Mouse (Mus musculus) hindbrain, embryonic 10.5 days (tissue): ENCODE measurements around the gene Prkn. TPM values are rescaled to one million over a fixed set of nuclear protein-coding genes. Genes with fewer than 3 reads are reported as not detected.

ENCODE experiments used
- DNase-seq: peaks from one replicate; pipeline ENCODE4 v3.0.0-alpha.2; 2017; ENCODE audit warnings: low spot score
- H3K27ac ChIP-seq: fragments of 300-500 bp; sonication (generic); 2 replicates; pipeline ENCODE4 v1.5.1; 2016; ENCODE audit warnings: mild to moderate bottlenecking, moderate library complexity
- H3K27me3 ChIP-seq: fragments of 300-500 bp; sonication (generic); 2 replicates; pipeline ENCODE4 v1.6.1; 2016; ENCODE audit warnings: mild to moderate bottlenecking; ENCODE audit not compliant: poor library complexity, insufficient read depth, severe bottlenecking
- H3K36me3 ChIP-seq: fragments of 300-500 bp; sonication (generic); 2 replicates; pipeline ENCODE4 v1.6.1; 2016; ENCODE audit warnings: mild to moderate bottlenecking, moderate library complexity
- H3K4me1 ChIP-seq: fragments of 300-500 bp; sonication (generic); replicated peaks from 2 replicates; pipeline ENCODE4 v1.6.1; 2016; ENCODE audit warnings: mild to moderate bottlenecking
- H3K4me3 ChIP-seq: fragments of 300-500 bp; sonication (generic); 2 replicates; pipeline ENCODE4 v1.5.1; 2016; ENCODE audit warnings: mild to moderate bottlenecking, moderate library complexity
- H3K9me3 ChIP-seq: fragments of 300-500 bp; sonication (generic); 2 replicates; pipeline ENCODE4 v1.6.1; 2016; ENCODE audit warnings: mild to moderate bottlenecking, moderate library complexity
- WGBS: fragments of 180-500 bp; shearing (Covaris S2); methylation state at CpG from one replicate; pipeline ENCODE4 v1.1.7; 2016; 5-methylcytosine and 5-hydroxymethylcytosine counted together
- polyA plus RNA-seq: library from polyadenylated mRNA; unstranded; fragments of >200 nt; fragmentation: Nextera tagmentation; extraction: Ambion mirVana; gene quantifications from 2 replicates; pipeline ENCODE4 v1.2.1, GENCODE M21; 2016

Gene Prkn
- polyA plus RNA-seq, 1 experiment from 2014 or later: 1.2 TPM

- no peaks in the 10 kb centered on the region for H3K36me3 ChIP-seq
- no peaks in the 10 kb centered on the region for H3K27me3 ChIP-seq
- WGBS: 84% methylated on average over 9 of the region's 9 CpGs
- H3K9me3 ChIP-seq: 0 out of 2 replicates have a peak, but pooled peaks cover 3% of the 10 kb centered on the region
- no peak overlapping the region for H3K4me3 ChIP-seq
- DNase-seq: no peak
- peaks cover 2% of the 10 kb centered on the region; the same call in 1 of the 2 replicates for H3K4me1 ChIP-seq
- H3K27ac ChIP-seq: no peak overlapping the region
Measured at GRCm38 (mm10) chr17:12094827-12095590, 1254.8 kb downstream of the Prkn start.

GRCm38 (mm10) chr17:12099415-12099814 is 1259.2 kb downstream of the Prkn start:
- Histone ChIP-seq H3K27ac (no peak overlapping the region), H3K4me3 (no peak overlapping the region), H3K9me3 (peaks cover 10% of the 10 kb centered on the region; the same call in 1 of the 2 replicates), H3K27me3 (no peaks in the 10 kb centered on the region), H3K4me1 (no peaks in the 10 kb centered on the region), H3K36me3 (no peaks in the 10 kb centered on the region)
- DNase-seq: no peak

DNA sequence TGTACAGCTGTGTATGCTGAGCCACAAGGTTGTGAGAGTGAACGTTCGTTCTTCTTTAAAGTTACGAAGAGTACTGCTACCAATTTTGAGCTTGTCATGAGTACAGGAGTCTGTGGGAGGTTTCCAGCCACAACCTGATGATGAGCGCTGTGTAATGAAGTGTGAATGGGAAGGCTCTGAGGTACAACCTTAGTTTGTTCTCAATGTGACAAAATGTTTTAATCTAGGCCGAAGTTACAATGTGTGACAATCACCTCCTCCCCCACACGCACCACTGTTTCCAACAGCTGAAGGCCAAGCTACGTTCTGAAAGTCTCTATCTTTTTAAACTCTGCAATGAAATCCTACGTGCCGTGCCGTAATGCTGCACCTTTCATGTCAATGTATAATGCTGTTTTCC is 1262.1 kb downstream of the Prkn start:
- no peaks in the 10 kb centered on the region for H3K36me3 ChIP-seq
- H3K27me3 ChIP-seq: no peaks in the 10 kb centered on the region
- no peak for DNase-seq
- H3K9me3 ChIP-seq: peaks cover 10% of the 10 kb centered on the region; the same call in 1 of the 2 replicates
- no peak overlapping the region for H3K27ac ChIP-seq
- H3K4me3 ChIP-seq: no peak overlapping the region
- no peaks in the 10 kb centered on the region for H3K4me1 ChIP-seq
- WGBS: 95% methylated on average over 10 of the region's 10 CpGs

DNA sequence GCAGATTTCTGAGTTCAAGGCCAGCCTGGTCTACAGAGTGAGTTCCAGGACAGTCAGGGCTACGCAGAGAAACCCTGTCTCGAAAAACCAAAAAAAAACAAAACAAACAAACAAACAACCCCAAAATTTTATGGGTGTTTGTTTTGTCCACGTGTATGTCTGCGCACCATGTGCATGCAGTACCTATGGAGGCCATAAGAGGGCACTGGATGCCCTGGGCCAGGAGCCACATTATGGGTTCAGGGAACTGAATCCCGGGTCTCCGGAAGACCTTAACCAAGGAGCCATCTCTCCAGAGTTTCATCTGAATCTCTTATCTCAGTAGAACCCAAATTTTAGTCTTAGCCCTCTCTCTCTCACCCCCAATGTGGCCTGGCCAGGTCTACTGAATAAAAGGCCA is 1263.6 kb downstream of the Prkn start:
- DNase-seq: no peak
- Histone ChIP-seq H3K4me3 (no peak overlapping the region), H3K36me3 (no peaks in the 10 kb centered on the region), H3K4me1 (no peaks in the 10 kb centered on the region), H3K27ac (no peak overlapping the region), H3K27me3 (no peaks in the 10 kb centered on the region), H3K9me3 (peaks cover 10% of the 10 kb centered on the region; the same call in 1 of the 2 replicates)
- WGBS: 80% methylated on average over 6 of the region's 6 CpGs

GRCm38 (mm10) chr17:12104245-12104644 is 1264.1 kb downstream of the Prkn start:
- WGBS: 88% methylated on average over 7 of the region's 7 CpGs
- Histone ChIP-seq H3K4me1 (no peaks in the 10 kb centered on the region), H3K9me3 (peaks cover 10% of the 10 kb centered on the region; the same call in 1 of the 2 replicates), H3K27me3 (no peaks in the 10 kb centered on the region), H3K27ac (no peak overlapping the region), H3K4me3 (no peak overlapping the region), H3K36me3 (no peaks in the 10 kb centered on the region)
- DNase-seq: no peak

DNA sequence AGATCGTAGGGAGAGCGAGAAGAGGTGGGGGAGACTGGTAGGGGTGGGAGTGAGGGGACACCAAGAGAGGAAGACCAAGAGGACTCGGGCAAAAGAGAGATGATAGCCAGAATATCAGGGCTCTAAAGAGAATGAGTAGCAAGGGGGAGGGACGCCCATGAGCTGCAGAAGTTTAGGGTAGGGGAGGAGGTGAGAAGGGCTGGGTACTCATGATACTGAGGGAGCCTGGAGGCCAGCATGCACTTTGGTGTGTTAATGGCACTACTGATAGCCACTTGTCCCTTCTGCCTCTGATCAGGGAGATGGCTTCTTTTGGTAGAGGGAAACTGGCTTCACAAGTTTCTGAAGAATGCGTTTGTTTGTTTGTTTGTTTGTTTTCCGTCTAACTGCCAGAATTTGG is 1264.5 kb downstream of the Prkn start:
- H3K27me3 ChIP-seq: no peaks in the 10 kb centered on the region
- H3K36me3 ChIP-seq: no peaks in the 10 kb centered on the region
- H3K4me3 ChIP-seq: no peak overlapping the region
- no peak for DNase-seq
- H3K4me1 ChIP-seq: no peaks in the 10 kb centered on the region
- WGBS: 90% methylated on average over 6 of the region's 6 CpGs
- H3K27ac ChIP-seq: no peak overlapping the region
- peaks cover 10% of the 10 kb centered on the region; the same call in 1 of the 2 replicates for H3K9me3 ChIP-seq

DNA sequence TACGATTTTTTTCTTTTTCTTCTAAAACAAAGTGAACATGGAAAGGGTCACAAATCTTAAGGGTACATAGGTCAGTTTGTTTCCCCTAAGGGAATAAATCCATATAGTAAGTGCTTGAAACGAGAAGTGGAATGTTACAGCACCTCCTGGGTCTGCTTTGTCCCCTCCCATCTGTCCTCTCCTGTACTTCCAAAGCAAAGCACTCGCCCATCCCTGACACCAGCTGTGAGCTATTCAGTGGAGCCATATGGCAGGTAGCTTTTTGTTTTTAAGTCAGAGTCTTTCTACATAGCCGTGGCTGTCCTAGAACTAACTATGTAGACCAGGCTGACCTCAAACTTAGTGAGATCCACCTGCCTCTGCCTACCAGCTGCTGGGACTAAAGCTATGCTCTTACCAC is 1266.1 kb downstream of the Prkn start:
- WGBS: 47% methylated on average over 4 of the region's 4 CpGs
- no peaks in the 10 kb centered on the region for H3K36me3 ChIP-seq
- H3K27ac ChIP-seq: no peak overlapping the region
- no peaks in the 10 kb centered on the region for H3K27me3 ChIP-seq
- no peaks in the 10 kb centered on the region for H3K4me1 ChIP-seq
- no peak overlapping the region for H3K4me3 ChIP-seq
- DNase-seq: no peak
- peaks cover 3% of the 10 kb centered on the region; the same call in 1 of the 2 replicates for H3K9me3 ChIP-seq

Other genes with a start within 250 kb of the Prkn start
- gene Pacrg, start 73 bp upstream of the Prkn start, polyA plus RNA-seq: 2.8 and 5.5 TPM in 2 replicates